8 mouse cellular contexts compared by ENCODE assay signal in genomic region chr12:113119516-113120410, GRCm38 (mm10). TPM values are rescaled to one million over a fixed set of nuclear protein-coding genes. Genes with fewer than 3 reads are reported as not detected.
DNase-seq lines count a peak whose midpoint lies in the region; ATAC-seq and TF ChIP-seq lines count a peak whose summit lies in the region.

No protein-coding gene starts in this region.

- H3K4me1 ChIP-seq in embryonic facial prominence, embryonic 11.5 days (ENCODE audit: control insufficient read depth, insufficient read depth, low read length) = no peaks in the 10 kb centered on the region
- H3K4me1 ChIP-seq in midbrain, postnatal 0 days (ENCODE audit: insufficient read depth, low read length) = no peaks in the 10 kb centered on the region
- no peaks in the 10 kb centered on the region for H3K4me1 ChIP-seq in stomach, embryonic 15.5 days

- H3K4me2 ChIP-seq in embryonic facial prominence, embryonic 11.5 days (ENCODE audit: low read depth, low read length) = no peak overlapping the region
- H3K4me2 ChIP-seq in midbrain, postnatal 0 days (ENCODE audit: low read depth, low read length, poor library complexity, severe bottlenecking) = no peak overlapping the region
- no peak overlapping the region for H3K4me2 ChIP-seq in stomach, embryonic 15.5 days

- peak; percentile 88 for DNase-seq in adrenal gland, postnatal 14 days
- peak; percentile 84 for DNase-seq in embryonic facial prominence, embryonic 11.5 days (ENCODE audit: low spot score)
- peak; percentile 66 to 83 for DNase-seq in heart, adult 9 months (ENCODE audit: low spot score in 2 of 2)
- DNase-seq in kidney, adult 8-10 months = peak; percentile 59 to 77
- peak; percentile 84 for DNase-seq in liver
- peak; percentile 84 for DNase-seq in midbrain, postnatal 0 days (ENCODE audit: low spot score)

- no peaks in the 10 kb centered on the region for H3K27me3 ChIP-seq in embryonic facial prominence, embryonic 11.5 days (ENCODE audit: control insufficient read depth, insufficient read depth, low read length)
- no peaks in the 10 kb centered on the region for H3K27me3 ChIP-seq in midbrain, postnatal 0 days (ENCODE audit: insufficient read depth, low read length)
- H3K27me3 ChIP-seq in stomach, embryonic 15.5 days (replicated peaks) = no peaks in the 10 kb centered on the region

- H3K9ac ChIP-seq in embryonic facial prominence, embryonic 11.5 days (replicated peaks; ENCODE audit: low read length) = no peak overlapping the region
- no peak overlapping the region for H3K9ac ChIP-seq in midbrain, postnatal 0 days (replicated peaks; ENCODE audit: low read length, poor library complexity, severe bottlenecking)
- no peak overlapping the region for H3K9ac ChIP-seq in stomach, embryonic 15.5 days

- TF ChIP-seq CTCF in midbrain, postnatal 0 days (IDR thresholded peaks at IDR 0.05) = peak; percentile 99

- 91% methylated on average over 20 of the region's 20 CpGs for WGBS in embryonic facial prominence, embryonic 11.5 days
- WGBS in midbrain, postnatal 0 days = 87% methylated on average over 20 of the region's 20 CpGs
- WGBS in stomach, embryonic 15.5 days = 84% methylated on average over 20 of the region's 20 CpGs

- no peak overlapping the region for H3K27ac ChIP-seq in embryonic facial prominence, embryonic 11.5 days (replicated peaks; ENCODE audit: low read depth, low read length)
- no peak overlapping the region for H3K27ac ChIP-seq in midbrain, postnatal 0 days (ENCODE audit: low read depth, low read length)
- no peak overlapping the region for H3K27ac ChIP-seq in stomach, embryonic 15.5 days

- peak; percentile 83 for ATAC-seq in CD4-positive, CD25-positive, alpha-beta regulatory T cell, adult 4 months
- no peak; the same call in 1 of the 2 replicates for ATAC-seq in embryonic facial prominence, embryonic 11.5 days (replicated peaks; ENCODE audit: insufficient number of reproducible peaks, low FRiP score, low TSS enrichment, low read depth)
- ATAC-seq in midbrain, postnatal 0 days (ENCODE audit: low FRiP score) = peak; percentile 68
- ATAC-seq in stomach, embryonic 15.5 days (ENCODE audit: insufficient read depth, low FRiP score, low read depth) = peak; percentile 37; the same call in 1 of the 2 replicates

- no peak overlapping the region for H3K4me3 ChIP-seq in embryonic facial prominence, embryonic 11.5 days (ENCODE audit: low read depth, low read length)
- H3K4me3 ChIP-seq in midbrain, postnatal 0 days (ENCODE audit: low read depth, low read length) = no peak overlapping the region
- no peak overlapping the region for H3K4me3 ChIP-seq in stomach, embryonic 15.5 days (replicated peaks)

- H3K36me3 ChIP-seq in embryonic facial prominence, embryonic 11.5 days (replicated peaks; ENCODE audit: control insufficient read depth, insufficient read depth, low read depth, low read length) = peaks cover 32% of the 10 kb centered on the region
- peaks cover 64% of the 10 kb centered on the region for H3K36me3 ChIP-seq in midbrain, postnatal 0 days (ENCODE audit: insufficient read depth, low read length)
- peaks cover 48% of the 10 kb centered on the region for H3K36me3 ChIP-seq in stomach, embryonic 15.5 days

- no peaks in the 10 kb centered on the region for H3K9me3 ChIP-seq in embryonic facial prominence, embryonic 11.5 days (replicated peaks; ENCODE audit: control insufficient read depth, low read length)
- no peaks in the 10 kb centered on the region for H3K9me3 ChIP-seq in midbrain, postnatal 0 days (ENCODE audit: low read length)
- H3K9me3 ChIP-seq in stomach, embryonic 15.5 days = no peaks in the 10 kb centered on the region

RNA-seq across cellular contexts. Expression of gene Crip2, which starts 20.3 kb away (rescaled TPM):
- polyA plus RNA-seq in CD4-positive, CD25-positive, alpha-beta regulatory T cell, adult 4 months (2017; shearing (Covaris generic)) = 1 to 10 TPM; 5.7 to 6.9 TPM
- total RNA-seq in adrenal gland, postnatal 14 days (2021) = 152 and 174 TPM in 2 replicates
- 72.7 and 83.3 TPM in 2 replicates for polyA plus RNA-seq in embryonic facial prominence, embryonic 11.5 days (2014; fragmentation: Nextera tagmentation; extraction: Ambion mirVana)
- total RNA-seq in midbrain, postnatal 0 days (2014; rRNA removed) = 147 and 185 TPM in 2 replicates
- polyA plus RNA-seq in midbrain, postnatal 0 days (2015; fragmentation: Nextera tagmentation; extraction: Ambion mirVana) = 317 and 336 TPM in 2 replicates
- polyA plus RNA-seq in stomach, embryonic 15.5 days (2015; fragmentation: Nextera tagmentation; extraction: Ambion mirVana) = 125 and 130 TPM in 2 replicates

RNA-seq across cellular contexts. Expression of gene Mta1, which starts 21.7 kb away (rescaled TPM):
- 10 to 100 TPM in 1 of 2 experiments, 1 to 10 TPM in 1; 9.6 to 15.1 TPM for polyA plus RNA-seq in CD4-positive, CD25-positive, alpha-beta regulatory T cell, adult 4 months (2017; shearing (Covaris generic))
- total RNA-seq in adrenal gland, postnatal 14 days (2021) = 83.7 and 94.0 TPM in 2 replicates
- 18.7 and 20.7 TPM in 2 replicates for polyA plus RNA-seq in embryonic facial prominence, embryonic 11.5 days (2014; fragmentation: Nextera tagmentation; extraction: Ambion mirVana)
- 48.3 and 55.2 TPM in 2 replicates for total RNA-seq in midbrain, postnatal 0 days (2014; rRNA removed)
- 15.3 and 16.8 TPM in 2 replicates for polyA plus RNA-seq in midbrain, postnatal 0 days (2015; fragmentation: Nextera tagmentation; extraction: Ambion mirVana)
- 11.2 and 12.2 TPM in 2 replicates for polyA plus RNA-seq in stomach, embryonic 15.5 days (2015; fragmentation: Nextera tagmentation; extraction: Ambion mirVana)

RNA-seq across cellular contexts. Expression of gene Crip1, which starts 26.4 kb away (rescaled TPM):
- polyA plus RNA-seq in CD4-positive, CD25-positive, alpha-beta regulatory T cell, adult 4 months (2017; shearing (Covaris generic)) = 1,000 to 10,000 TPM in 1 of 2 experiments, 100 to 1,000 TPM in 1; 784 to 1,045 TPM
- total RNA-seq in adrenal gland, postnatal 14 days (2021) = 79.4 and 132 TPM in 2 replicates
- 63.5 and 72.1 TPM in 2 replicates for polyA plus RNA-seq in embryonic facial prominence, embryonic 11.5 days (2014; fragmentation: Nextera tagmentation; extraction: Ambion mirVana)
- total RNA-seq in midbrain, postnatal 0 days (2014; rRNA removed) = 2.5 and 3.9 TPM in 2 replicates
- 25.0 and 26.0 TPM in 2 replicates for polyA plus RNA-seq in midbrain, postnatal 0 days (2015; fragmentation: Nextera tagmentation; extraction: Ambion mirVana)
- polyA plus RNA-seq in stomach, embryonic 15.5 days (2015; fragmentation: Nextera tagmentation; extraction: Ambion mirVana) = 312 and 313 TPM in 2 replicates

RNA-seq across cellular contexts. Expression of gene Tedc1, which starts 36.5 kb away (rescaled TPM):
- polyA plus RNA-seq in CD4-positive, CD25-positive, alpha-beta regulatory T cell, adult 4 months (2017; shearing (Covaris generic)) = 1 to 10 TPM; 1.5 to 3.3 TPM
- total RNA-seq in adrenal gland, postnatal 14 days (2021) = 3.1 and 3.7 TPM in 2 replicates
- polyA plus RNA-seq in embryonic facial prominence, embryonic 11.5 days (2014; fragmentation: Nextera tagmentation; extraction: Ambion mirVana) = 26.4 and 27.4 TPM in 2 replicates
- 4.3 and 17.0 TPM in 2 replicates for total RNA-seq in midbrain, postnatal 0 days (2014; rRNA removed)
- polyA plus RNA-seq in midbrain, postnatal 0 days (2015; fragmentation: Nextera tagmentation; extraction: Ambion mirVana) = 8.8 and 8.9 TPM in 2 replicates
- polyA plus RNA-seq in stomach, embryonic 15.5 days (2015; fragmentation: Nextera tagmentation; extraction: Ambion mirVana) = 26.0 and 32.1 TPM in 2 replicates

RNA-seq across cellular contexts. Expression of gene Tex22, which starts 45.5 kb away (rescaled TPM):
- not detected for polyA plus RNA-seq in CD4-positive, CD25-positive, alpha-beta regulatory T cell, adult 4 months (2017; shearing (Covaris generic))
- total RNA-seq in adrenal gland, postnatal 14 days (2021) = 0.37 and 0.49 TPM in 2 replicates
- not detected in 2 replicates for polyA plus RNA-seq in embryonic facial prominence, embryonic 11.5 days (2014; fragmentation: Nextera tagmentation; extraction: Ambion mirVana)
- 0.85 and 2.2 TPM in 2 replicates for total RNA-seq in midbrain, postnatal 0 days (2014; rRNA removed)
- polyA plus RNA-seq in midbrain, postnatal 0 days (2015; fragmentation: Nextera tagmentation; extraction: Ambion mirVana) = 0.15 TPM in 1 of 2 replicates, not detected in the other
- not detected in 2 replicates for polyA plus RNA-seq in stomach, embryonic 15.5 days (2015; fragmentation: Nextera tagmentation; extraction: Ambion mirVana)
